Mouse (Mus musculus) myocyte (in vitro differentiated cells): ENCODE results near the gene Arl6.

Experiments
- E2F4 ChIP-seq: IDR thresholded peaks from one replicate; pipeline ENCODE4 v1.6.1; 2011; ENCODE audit warnings: mild to moderate bottlenecking, control low read depth, moderate library complexity; ENCODE audit not compliant: insufficient read depth
- MAX ChIP-seq: IDR thresholded peaks from one replicate; pipeline ENCODE4 v1.6.1; 2011; ENCODE audit warnings: low read depth, mild to moderate bottlenecking, control low read depth
- MYOG ChIP-seq, 3 experiments: IDR thresholded peaks; one replicate each; pipeline ENCODE4 v1.6.1; 2011; ENCODE audit warnings: control low read depth in 2 of 3, low read depth in 2 of 3, mild to moderate bottlenecking in 2 of 3; ENCODE audit not compliant: insufficient read length in 2 of 3, control insufficient read depth in 1 of 3, insufficient read depth in 1 of 3
- POLR2AphosphoS2 ChIP-seq: IDR thresholded peaks from one replicate; pipeline ENCODE4 v1.6.1; 2011; ENCODE audit warnings: low read depth, control low read depth; ENCODE audit not compliant: insufficient read length
- REST ChIP-seq: IDR thresholded peaks from one replicate; pipeline ENCODE4 v1.6.1; 2011; ENCODE audit warnings: mild to moderate bottlenecking, control low read depth, moderate library complexity; ENCODE audit not compliant: insufficient read depth, insufficient read length
- TCF12 ChIP-seq: IDR thresholded peaks from one replicate; pipeline ENCODE4 v1.6.1; 2011; ENCODE audit warnings: mild to moderate bottlenecking, control low read depth; ENCODE audit not compliant: poor library complexity, insufficient read depth, severe bottlenecking

- TF ChIP-seq MAX (no peak), MYOG (IDR thresholded peaks at IDR 0.05; ENCODE audit: control insufficient read depth in 1 of 3, insufficient read depth in 1 of 3, insufficient read length in 2 of 3, low read depth in 2 of 3) (no peak), POLR2AphosphoS2 (no peak), E2F4 (no peak), TCF12 (no peak), REST (no peak)
Observed at GRCm38 (mm10) chr16:59583515-59583914, 55.7 kb downstream of the Arl6 start.
